Mouse (Mus musculus): ENCODE data around the gene Pxylp1. TPM values are rescaled to one million over a fixed set of nuclear protein-coding genes. Genes with fewer than 3 reads are reported as not detected.

Gene Pxylp1
- total RNA-seq, 2 experiments from 2014 or later = 68.2 to 88.5 TPM

DNA sequence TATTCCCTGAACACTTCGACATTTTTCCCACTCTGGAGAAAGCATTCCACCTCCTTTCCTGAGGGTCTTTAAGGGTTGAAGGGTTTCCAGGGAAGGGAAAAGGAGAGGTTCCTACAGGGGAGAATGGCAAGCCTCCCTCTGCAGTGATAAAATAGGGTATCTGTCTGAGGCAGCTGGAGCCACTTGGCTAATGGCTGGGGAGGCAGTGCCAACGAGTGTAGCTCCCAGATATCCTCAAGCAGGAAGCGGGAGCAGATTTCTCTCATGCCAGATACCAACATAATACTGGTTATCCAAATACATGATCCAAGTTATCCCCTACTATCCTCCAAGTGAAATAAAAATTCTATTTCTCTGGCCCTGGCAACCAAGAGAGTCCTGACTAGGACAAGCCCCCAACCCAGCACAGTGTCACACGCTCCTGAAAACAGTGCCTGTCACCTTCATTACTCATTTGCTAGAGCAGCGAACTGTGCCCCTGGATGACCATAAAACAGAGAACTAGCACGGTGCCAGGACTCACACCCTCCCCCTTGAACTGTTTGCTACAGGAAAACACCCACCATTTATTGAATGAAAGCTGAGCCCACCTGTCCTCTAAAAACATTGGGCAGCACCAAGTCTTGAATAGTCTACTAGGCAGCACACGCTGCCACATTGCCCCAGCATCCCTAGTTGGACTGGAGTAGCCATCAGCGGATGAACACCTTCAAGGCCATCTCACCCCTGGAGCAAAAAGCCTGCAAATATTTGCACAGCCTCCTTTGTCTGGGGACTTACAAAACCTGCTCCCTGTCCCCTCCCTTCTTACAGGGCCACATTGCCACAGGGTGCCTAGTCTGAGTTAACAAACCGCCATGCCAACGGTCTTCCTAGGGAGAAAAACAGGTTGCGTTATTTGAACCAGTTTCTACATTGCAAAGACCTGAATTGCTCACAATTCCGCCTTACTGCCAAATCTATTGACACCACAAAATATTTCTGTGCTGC, 833 bp downstream of the Pxylp1 start:
- peak; percentile 13; the same call in 1 of the 2 replicates for ATAC-seq (replicated peaks; ENCODE audit: poor library complexity)

DNA sequence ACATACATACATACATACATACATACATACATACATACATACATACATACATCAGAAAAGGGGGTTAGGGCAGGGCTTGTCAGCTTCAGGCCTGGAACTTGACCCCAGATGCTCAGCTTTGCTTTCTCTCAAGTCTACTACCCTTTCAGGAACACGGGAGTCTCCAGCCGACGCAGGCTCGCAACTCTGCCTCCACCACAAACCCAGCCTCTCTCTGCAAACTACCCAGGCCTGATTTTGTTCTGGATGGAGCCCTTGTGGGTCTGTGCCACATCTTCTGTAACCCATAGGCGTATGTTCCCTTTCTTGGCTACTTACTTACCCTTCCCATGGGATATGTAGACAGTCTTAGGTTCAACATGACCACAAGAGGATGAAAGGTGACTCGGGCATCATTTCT, 1.7 kb downstream of the Pxylp1 start:
- no peak for ATAC-seq (replicated peaks; ENCODE audit: poor library complexity)

DNA sequence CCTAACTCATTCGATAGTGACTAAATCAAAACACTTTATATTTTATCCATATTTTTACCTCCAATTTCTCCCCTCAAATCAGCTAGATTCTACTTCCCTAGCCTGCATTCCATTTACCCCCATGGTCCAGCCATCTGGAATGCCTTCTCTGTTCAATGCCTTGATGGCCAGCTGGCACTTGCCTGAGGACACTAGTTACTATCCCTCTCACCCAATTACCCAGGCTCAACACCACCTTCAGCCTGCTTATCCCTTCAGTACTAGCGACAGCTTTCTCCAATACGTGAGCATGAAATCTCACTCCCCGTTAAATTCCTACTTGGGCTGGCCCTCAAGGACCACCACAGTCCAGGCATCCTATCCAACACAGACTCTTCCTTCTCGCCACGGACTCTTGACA, 2.2 kb downstream of the Pxylp1 start:
- no peak for ATAC-seq (replicated peaks; ENCODE audit: poor library complexity)

DNA sequence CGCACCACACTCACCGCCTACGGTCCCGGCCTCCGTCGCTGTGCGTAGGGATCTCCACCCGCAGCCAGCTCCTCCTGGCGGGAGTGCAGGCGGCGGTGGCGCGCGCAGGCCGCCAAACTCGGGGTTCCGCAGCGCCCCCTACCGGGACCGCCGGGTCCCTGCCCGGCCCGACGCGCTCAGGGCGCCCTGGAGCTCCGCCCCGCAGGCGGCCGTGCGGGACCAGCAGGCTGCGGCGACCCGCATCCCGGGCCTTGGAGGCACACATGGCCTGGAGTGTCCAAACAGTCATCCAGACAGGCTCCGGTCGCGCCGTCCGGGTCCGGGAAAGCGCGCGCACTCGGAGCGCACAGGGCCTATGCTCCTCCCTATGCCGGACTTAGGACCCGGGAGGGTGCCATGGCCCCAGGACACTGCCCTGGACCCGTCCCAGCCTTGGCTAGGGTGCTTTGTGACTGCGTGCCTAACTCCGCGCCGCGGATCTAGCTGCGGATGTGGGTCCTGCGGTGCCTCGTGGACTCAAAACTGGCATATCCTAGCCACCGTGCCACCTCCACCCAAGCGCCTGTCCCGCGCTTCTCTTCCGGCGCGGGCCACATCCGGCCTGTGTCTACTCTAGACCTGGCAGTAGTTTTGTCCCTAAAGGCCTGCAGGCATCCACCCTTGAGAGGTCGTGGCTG, 3.0 kb downstream of the Pxylp1 start:
- ATAC-seq (replicated peaks; ENCODE audit: poor library complexity) = peak; percentile 74

DNA sequence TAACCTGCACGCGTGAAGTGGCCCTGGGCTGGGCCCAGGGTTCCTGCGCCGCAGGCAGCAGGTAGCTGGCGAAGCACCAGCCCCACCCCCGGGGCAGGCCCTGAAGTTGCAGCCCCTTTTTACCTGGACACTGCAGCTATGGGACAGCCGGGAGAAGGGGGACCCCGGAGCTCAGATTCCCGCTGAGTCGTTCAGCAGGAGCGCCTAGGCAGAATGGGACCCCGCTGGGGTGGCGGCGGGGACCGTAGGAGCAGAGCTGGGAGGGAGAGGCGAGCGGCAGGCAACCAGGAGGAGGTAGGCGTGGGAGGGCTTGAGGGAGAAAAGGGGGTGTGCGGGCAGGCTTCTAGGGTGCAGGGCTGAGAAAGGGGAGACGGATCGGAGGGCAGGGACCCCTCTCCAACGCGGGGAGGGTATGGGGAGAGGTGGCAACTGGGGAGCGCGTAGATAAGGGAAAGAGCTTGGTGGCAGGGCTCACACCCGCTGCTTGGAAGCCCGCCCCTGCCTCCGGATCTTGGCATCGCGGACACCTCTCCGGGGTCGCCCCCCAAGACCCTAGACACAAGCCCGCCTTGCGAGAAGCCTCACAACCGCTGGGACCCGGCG, 3.6 kb downstream of the Pxylp1 start:
- ATAC-seq (replicated peaks; ENCODE audit: poor library complexity) = peak; percentile 26

DNA sequence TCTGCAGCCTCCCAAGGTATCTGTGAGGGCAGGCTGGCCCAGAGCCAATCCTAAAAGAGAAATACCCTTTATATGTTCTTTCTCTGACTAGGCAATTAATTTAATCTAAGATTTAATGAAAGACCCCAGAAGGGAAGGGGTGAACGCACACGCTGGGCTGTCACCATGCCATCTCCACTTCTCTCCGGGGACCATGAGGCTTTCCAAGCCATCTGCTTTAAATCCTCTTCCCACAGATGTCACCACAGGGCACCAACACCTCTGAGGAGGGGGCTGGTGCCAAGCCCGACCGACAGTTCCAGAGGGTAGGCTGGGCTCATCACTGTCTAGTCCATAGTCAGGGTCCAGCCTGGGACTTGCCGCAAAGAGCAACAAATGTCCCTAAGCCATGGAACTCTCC, 4.5 kb downstream of the Pxylp1 start:
- no peak for ATAC-seq (replicated peaks; ENCODE audit: poor library complexity)

DNA sequence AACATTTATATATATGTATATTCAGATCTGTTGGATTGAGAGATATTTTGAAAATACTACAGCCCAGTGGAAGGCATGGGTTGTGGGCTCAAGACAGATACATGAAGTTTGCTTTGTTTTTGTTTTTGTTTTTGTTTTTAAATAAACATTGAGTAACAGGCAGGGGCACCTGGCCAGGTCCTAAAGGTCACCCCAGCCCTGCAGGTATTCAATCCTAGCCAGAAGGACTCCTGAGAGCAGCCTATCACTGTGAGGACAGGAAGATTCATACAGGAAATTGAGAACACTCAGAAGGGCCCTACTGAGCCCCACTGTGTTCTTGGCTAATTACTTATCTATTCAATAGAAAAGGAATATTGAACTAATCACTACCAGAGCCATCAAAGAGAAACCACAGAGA, 5.0 kb downstream of the Pxylp1 start:
- no peak for ATAC-seq (replicated peaks; ENCODE audit: poor library complexity)

DNA sequence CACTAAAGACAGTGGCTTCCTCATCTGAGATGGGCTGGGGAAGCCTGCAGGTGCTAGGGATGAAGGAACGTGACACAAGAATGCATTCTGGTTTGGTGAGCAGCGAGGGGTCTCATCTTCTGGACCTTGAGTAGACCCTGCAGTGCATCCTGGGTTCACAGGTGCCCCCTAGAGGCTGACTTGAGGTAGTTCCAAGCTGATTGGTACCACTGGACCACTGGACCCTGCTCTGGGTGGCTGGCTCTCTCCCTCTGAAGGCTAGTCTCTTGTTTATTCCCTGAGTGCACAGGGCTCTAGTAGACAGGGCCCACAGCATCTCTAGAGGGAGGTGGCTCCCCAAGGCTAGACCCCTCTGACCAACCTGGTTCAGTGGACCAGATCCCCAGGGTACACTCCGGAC, 6.7 kb downstream of the Pxylp1 start:
- peak; percentile 24; the same call in 1 of the 2 replicates for ATAC-seq (replicated peaks; ENCODE audit: poor library complexity)

DNA sequence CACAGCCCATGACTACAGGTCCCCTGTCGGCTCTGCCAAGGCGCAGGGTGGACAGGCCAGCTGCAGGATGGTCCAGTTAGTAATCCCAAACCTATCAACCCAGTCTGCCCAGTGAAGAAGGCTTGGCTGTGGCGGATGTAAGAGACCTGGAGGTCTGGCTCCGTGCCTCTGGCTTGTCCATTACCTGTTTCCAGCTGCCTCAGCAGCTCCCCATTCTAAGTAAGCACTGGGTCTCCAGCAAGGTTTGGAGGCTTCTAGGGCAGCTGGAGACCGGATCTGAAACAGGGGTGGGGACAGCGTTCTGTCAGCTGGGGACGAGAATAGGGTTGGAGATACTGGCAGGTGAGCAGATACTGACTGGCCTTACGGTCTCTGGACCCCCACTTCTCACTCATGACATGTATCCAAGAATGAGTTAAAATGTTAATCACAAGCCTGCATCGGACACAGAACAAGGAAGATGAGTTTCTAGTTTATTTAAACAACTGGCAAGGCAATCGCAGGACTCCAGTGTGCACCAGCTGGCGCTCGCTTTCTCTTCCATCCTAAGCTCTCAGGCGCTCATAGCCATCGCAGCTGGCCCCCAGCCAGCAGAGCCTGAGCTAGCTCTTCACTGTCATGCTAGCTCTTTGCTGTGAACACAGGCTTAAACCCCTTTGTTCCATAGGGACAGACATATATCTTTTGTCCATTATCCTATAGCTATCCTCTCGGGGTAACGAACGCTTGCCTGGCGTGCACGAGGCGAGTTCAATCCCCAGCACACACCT, 9.8 kb downstream of the Pxylp1 start:
- no peak for ATAC-seq (replicated peaks; ENCODE audit: poor library complexity)

DNA sequence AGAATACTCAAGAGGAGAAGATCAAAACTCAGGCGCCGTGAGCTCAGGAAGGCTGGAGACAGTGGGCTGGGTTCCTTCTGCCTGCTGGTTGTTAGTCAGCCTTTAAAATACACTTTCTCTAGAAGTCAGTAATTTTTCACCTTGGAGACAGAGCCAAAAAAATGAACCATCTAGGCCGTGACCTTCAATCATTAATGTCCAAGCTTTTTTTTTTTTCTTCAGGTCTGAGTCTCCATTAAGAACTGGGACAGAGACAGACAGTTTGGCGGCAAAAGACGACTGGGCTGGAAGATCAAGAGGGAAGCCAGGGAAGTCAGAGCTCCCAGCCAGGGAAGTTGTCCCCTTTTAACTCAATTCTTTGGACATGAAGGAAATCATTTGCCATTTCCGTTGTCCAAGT, 10.6 kb downstream of the Pxylp1 start:
- ATAC-seq (replicated peaks; ENCODE audit: poor library complexity) = no peak

DNA sequence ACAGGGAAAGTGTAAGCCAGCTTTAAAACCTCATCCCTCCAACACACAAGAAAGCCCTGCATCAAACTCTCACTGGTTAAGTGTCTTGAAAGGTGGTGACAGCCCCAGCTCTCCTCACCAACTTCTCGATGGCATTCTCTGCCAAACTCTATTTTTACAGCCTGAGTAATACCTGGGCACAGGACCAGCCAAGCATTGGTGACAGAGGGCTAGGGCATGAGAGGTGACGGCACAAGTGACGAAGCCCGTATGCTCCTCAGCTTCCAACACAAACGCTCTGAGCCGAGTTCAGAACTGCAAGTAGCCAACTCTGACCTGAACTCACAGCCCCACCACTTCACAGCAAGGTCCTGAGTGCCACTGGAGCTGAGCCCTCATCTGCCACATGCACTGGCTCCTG, 13.4 kb downstream of the Pxylp1 start:
- no peak for ATAC-seq (replicated peaks; ENCODE audit: poor library complexity)

DNA sequence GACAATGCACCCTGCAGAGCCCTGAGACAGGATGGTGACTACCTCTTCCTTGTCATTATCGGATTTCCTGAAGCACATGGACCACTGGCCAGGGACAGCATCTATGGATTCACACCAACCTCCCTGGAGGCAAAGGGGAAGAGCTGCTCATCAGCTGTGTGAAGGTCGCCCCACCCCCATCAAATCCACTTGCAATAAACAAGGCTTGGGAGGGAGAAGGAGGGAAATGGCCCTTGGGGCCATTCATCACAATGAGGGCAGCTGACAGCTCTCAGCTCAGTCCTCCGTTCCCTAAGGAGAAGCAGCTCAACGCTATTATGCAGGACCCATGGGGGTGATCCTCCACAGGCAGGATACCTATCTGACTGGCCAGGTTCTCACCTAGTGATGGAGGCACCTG, 14.0 kb downstream of the Pxylp1 start:
- ATAC-seq (replicated peaks; ENCODE audit: poor library complexity) = no peak

DNA sequence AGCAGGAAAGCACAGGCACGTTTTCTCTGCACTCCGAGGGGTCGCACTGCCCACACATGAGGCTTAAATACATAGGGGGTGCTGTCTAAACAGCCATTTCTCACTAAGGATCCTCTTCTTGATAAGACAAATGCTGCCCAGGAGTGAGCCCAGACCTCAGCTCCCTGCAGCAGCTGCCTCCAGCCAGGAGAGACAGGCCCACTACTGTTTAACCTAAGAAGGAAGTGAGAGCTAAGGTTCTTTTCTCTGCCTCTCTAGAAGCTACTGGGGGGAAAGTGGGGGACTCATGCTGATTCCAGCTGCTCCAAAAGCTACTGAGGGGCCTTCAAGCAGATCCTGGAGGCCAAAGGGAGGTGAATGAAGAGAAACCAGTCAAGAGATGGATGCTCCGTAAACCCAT, 16.8 kb downstream of the Pxylp1 start:
- ATAC-seq (replicated peaks; ENCODE audit: poor library complexity) = peak; percentile 63

DNA sequence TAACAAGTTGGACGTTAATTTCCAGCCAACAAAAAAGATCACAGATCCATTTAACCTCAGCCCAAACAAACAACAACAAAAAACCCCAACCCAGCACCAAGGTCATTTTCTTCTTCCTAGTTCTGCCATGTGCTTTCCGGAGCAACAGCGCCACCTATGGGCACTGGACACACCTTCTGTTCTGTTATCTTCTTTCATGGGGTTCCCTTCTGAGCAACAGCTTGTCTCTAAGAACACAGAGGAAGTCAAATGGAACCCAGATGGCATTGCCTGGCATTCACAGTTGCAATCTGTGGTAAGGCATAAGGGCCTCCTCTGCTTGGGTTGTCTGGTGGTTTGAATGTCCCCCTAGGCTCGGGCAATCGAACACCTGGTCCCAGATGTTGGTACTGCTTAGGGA, 19.4 kb downstream of the Pxylp1 start:
- ATAC-seq (replicated peaks; ENCODE audit: poor library complexity) = peak; percentile 61

DNA sequence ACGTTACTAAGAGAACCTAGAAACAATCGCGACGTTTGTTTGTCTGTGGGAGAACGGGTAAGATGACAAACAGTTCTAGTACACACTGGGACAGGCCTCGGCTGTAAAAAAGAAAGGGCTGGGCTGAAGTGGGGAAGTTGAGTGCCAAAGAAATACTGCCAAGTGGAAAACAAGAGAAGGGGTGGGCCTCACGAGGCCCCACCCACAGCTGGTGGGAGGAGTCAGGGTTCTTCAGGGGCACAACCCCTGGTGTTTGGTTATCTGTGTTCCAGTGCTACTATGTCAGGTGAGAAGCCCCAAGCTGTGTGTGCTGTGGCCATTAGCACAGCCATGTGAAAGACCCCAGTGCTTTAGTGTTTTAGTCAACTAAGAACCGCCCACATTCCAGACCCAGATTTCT, 22.4 kb downstream of the Pxylp1 start:
- peak; percentile 69 for ATAC-seq (replicated peaks; ENCODE audit: poor library complexity)

DNA sequence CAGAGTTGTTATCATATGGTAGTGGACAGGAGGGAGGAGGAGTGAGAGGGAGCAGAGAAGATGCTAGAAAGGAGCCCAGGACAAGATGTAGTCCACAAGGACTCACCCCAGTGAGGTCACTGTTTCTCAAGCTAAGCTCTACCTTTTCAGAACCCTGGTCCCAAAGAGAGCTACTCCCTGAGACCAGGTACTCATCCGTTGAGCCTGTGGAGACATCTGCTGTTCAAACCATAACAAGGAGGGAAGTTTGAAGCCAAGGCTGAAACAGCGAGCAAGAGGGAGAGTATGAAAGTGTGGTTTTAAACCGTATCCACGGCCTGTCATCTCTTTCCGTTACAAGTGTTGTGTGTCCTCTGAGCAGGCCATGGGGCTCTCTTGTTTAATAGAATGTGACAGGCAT, 22.9 kb downstream of the Pxylp1 start:
- ATAC-seq (replicated peaks; ENCODE audit: poor library complexity) = no peak

DNA sequence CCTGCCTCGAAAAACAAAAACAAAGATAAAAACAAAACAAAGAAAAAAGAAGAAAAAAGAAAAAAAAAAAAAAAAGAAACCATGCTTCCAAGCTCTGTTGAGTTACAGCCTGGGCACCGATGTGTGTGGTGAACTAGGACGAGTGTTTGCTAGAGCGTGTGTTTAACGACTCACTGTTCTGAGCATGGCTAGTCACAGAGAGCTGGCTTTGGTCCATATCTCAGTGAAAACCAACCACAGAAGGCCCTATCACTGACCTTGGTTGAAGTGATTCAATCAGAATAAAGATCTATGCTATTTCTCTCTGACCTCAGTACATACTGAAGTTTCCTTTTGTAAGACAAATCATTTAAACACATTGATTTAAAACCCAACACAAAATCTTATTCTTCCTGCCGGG, 23.9 kb downstream of the Pxylp1 start:
- no peak for ATAC-seq (replicated peaks; ENCODE audit: poor library complexity)

DNA sequence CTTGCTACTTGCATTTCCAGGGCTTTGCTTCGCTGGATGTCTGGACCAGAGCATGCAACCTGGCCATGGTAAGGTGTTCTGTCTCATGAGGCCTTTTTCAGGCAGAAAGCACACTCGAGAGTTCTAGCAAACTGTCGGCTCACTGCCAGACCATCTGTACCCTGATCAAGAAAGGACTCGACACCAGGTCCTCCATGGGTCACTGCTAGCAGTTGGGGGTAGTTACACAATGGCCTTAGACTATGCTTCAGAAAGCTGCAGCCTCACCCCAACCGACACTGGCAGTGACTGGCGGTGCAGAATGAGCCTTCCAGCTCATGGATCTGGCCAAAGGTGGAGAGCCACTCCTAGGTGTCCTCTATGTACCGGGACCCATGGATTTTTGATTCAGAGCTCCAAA, 25.3 kb downstream of the Pxylp1 start:
- ATAC-seq (replicated peaks; ENCODE audit: poor library complexity) = no peak

DNA sequence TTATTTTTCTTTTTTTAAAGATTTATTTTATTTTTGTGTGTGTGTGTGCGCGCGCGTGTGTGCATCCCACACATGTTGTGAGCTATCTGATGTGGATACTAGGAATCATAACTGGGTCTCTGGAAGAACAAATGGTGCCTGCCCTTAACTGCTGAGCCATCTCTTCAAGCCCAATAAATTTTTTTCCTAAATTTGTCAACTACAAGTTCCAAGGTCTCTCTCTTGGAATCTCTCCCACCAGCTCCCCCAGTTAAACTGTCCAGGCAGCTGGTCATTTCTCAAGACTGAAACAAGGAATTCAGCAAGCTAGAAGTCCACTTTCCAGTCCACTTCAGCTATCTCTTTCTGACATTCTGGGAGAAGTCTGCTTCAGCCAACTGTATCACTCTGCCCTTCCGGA, 26.3 kb downstream of the Pxylp1 start:
- ATAC-seq (replicated peaks; ENCODE audit: poor library complexity) = no peak

DNA sequence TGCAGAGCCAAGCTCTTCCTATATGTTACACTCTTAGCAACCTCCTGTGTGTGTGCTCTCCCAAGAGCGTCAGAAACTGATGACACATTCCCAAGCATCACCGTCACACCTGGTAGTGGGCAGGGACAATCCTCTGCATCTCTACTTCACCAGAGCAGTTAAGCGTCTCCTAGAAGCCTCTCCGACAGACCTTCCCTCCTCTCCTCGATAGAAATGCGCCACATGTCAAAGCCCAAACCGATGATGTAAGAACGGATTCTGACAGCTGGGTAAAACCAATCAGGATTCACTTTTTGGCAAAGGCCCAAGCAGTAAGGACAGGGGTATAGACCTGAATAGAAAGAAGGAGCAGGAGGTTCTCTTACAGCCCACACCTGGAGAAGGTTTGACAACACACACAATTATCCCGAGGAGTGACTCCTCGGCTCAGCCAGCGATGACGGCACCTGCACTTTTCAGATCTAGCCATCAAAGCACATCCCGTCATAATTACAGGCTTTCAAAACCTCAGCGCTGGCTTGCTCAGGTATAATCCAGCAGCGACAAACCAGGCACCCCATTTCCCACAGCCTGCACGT, 26.9 kb downstream of the Pxylp1 start:
- ATAC-seq (replicated peaks; ENCODE audit: poor library complexity) = no peak

DNA sequence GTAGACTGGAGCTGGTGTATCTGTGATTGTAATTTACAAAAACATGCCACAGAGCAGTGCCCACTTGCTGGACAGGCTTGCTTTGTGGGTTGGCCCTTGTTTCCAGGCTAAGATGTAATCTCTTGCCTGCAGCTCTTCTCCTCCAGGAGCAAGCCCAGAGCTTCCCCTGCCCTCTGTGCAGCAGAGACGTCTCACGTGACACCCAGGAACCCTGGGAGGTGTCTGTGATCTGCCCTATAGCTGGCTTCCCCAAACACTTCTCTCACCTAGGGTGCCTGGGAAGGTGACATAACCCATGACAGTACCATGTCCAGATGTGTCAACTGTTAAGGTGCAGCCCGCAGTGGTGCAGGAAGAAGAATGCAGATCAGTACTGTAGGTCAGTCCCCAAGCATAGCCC, 28.9 kb downstream of the Pxylp1 start:
- peak; percentile 57 for ATAC-seq (replicated peaks; ENCODE audit: poor library complexity)
